ENCODE assay signal across 7 mouse cellular contexts in the genomic region with DNA sequence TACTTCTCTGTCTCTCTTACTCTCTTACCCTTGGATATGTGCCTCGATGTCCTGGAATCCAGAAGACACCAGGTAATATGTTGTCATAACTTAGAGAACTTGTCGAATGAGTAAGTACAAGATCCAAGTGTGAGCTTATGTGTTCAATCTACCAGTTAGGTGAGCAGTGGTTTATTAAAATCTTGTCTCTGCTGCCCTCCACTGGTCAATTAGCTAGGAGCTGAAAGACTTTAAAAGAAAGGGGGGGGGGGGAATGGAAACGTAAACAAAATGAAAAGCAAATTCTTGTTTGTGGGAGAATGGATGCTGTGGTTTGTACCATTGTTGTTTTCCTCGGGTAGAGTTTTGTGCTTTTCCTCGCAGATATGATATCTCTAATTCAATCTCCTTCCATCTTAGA. TPM values are rescaled to one million over a fixed set of nuclear protein-coding genes. Genes with fewer than 3 reads are reported as not detected.
DNase-seq lines count a peak whose midpoint lies in the region; ATAC-seq lines count a peak whose summit lies in the region.

No protein-coding gene starts in this region.

- DNase-seq in left cerebral cortex, adult 18-20 months (ENCODE audit: low spot score in 2 of 2): peak; percentile 27 to 57
- no peak for DNase-seq in left cerebral cortex, adult 8-10 months (ENCODE audit: low spot score in 2 of 2)
- DNase-seq in ES-CJ7 (ENCODE audit: low read depth, low spot score): peak; percentile 51
- DNase-seq in embryo, embryonic 10.5 days (ENCODE audit: low spot score): peak; percentile 84
- DNase-seq in left cerebral cortex, postnatal 14 days (ENCODE audit: low spot score in 2 of 2): peak; percentile 42 to 73
- DNase-seq in telencephalon, adult 2 months (ENCODE audit: low read depth, low spot score): peak; percentile 49

- peak; percentile 49 for ATAC-seq in activated CD4-positive, CD25-positive, alpha-beta regulatory T cell, adult 4 months

- intact Hi-C loops in left cerebral cortex, postnatal 14 days (cut with DNase I): loop anchor here (10.0 kb wide), 2 partner anchors 169 to 349 kb away; no protein-coding TSS in a partner anchor

RNA-seq across cellular contexts. Expression of gene Musk, which starts 32.4 kb away (rescaled TPM):
- 1 to 10 TPM; 2.0 to 2.4 TPM for total RNA-seq in left cerebral cortex, adult 18-20 months (2021)
- 1 to 10 TPM; 3.0 to 3.7 (median 3.5) TPM for total RNA-seq in left cerebral cortex, adult 8-10 months (2022)
- not detected for polyA plus RNA-seq in activated CD4-positive, CD25-positive, alpha-beta regulatory T cell, adult 4 months (2017; shearing (Covaris generic))
- total RNA-seq in left cerebral cortex, postnatal 14 days (2021): 1 to 10 TPM; 1.9 TPM

RNA-seq across cellular contexts. Expression of gene Svep1, which starts 46.8 kb away (rescaled TPM):
- total RNA-seq in left cerebral cortex, adult 18-20 months (2021): 1 to 10 TPM; 1.1 to 1.4 TPM
- 1 to 10 TPM in 1 of 4 experiments, under 1 TPM in 3; 0.82 to 1.6 (median 1.00) TPM for total RNA-seq in left cerebral cortex, adult 8-10 months (2022)
- not detected for polyA plus RNA-seq in activated CD4-positive, CD25-positive, alpha-beta regulatory T cell, adult 4 months (2017; shearing (Covaris generic))
- 1 to 10 TPM; 1.0 to 1.1 TPM for total RNA-seq in left cerebral cortex, postnatal 14 days (2021)

Comparison
In these comparisons a context has a peak if more than half of its experiments do, and no peak if none do; other contexts are left out.
1. DNase-seq: peak in left cerebral cortex, adult 18-20 months (2 of 2), ES-CJ7 (single experiment), embryo, embryonic 10.5 days (single experiment), left cerebral cortex, postnatal 14 days (2 of 2) and telencephalon, adult 2 months (single experiment); none in left cerebral cortex, adult 8-10 months (0 of 2).